Mouse (Mus musculus) ZHBTc4 (cell line): ENCODE measurements around the gene Tbc1d19.

Experiments used
- DNase-seq: peaks from one replicate; pipeline ENCODE4 v3.0.0-alpha.2; 2011; ENCODE audit warnings: low read depth, low spot score

Gene Tbc1d19

GRCm38 (mm10) chr5:53953216-53953615 is 143.8 kb downstream of the Tbc1d19 start:
- DNase-seq, result no peak
